Mouse (Mus musculus) 3134 (cell line): ENCODE data around the gene 4930404N11Rik.

ENCODE experiments used
- DNase-seq: peaks from one replicate; pipeline ENCODE4 v3.0.0-alpha.2; 2011; ENCODE audit warnings: low spot score; ENCODE audit not compliant: insufficient read length; ENCODE audit errors: extremely low read depth

Gene 4930404N11Rik

GRCm38 (mm10) chr10:81383802-81384604 lies 18.4 kb upstream of the 4930404N11Rik start, which contains the start of the genes Dohh and Gm48551:
Gene Dohh, plus strand, starts transcription at chr10:81384428.
Gene Gm48551, plus strand, starts transcription at chr10:81384466.
- DNase-seq, result peak; percentile 99

- DNase-seq, result no peak
Measured at GRCm38 (mm10) chr10:81382039-81382438, 16.4 kb upstream of the 4930404N11Rik start.

- DNase-seq, result no peak
Measured at GRCm38 (mm10) chr10:81379809-81380378, 14.3 kb upstream of the 4930404N11Rik start.

GRCm38 (mm10) chr10:81379183-81379553 lies 13.6 kb upstream of the 4930404N11Rik start:
- no peak for DNase-seq

- DNase-seq, result peak; percentile 100
Measured at GRCm38 (mm10) chr10:81378553-81379182, 13.1 kb upstream of the 4930404N11Rik start.

GRCm38 (mm10) chr10:81377793-81378552 lies 12.4 kb upstream of the 4930404N11Rik start, which contains the start of gene Fzr1:
Gene Fzr1, minus strand, starts transcription at chr10:81378516.
- no peak for DNase-seq

- no peak for DNase-seq
Measured at GRCm38 (mm10) chr10:81377362-81377664, 11.7 kb upstream of the 4930404N11Rik start.

GRCm38 (mm10) chr10:81376561-81377361 lies 11.1 kb upstream of the 4930404N11Rik start:
- no peak for DNase-seq

- no peak for DNase-seq
Measured at GRCm38 (mm10) chr10:81375322-81375721, 9.7 kb upstream of the 4930404N11Rik start.

- no peak for DNase-seq
Measured at GRCm38 (mm10) chr10:81367207-81367495, 1.5 kb upstream of the 4930404N11Rik start.

- DNase-seq, result no peak
Measured at GRCm38 (mm10) chr10:81366477-81367206, 1.0 kb upstream of the 4930404N11Rik start.

- DNase-seq, result no peak
Measured at GRCm38 (mm10) chr10:81365073-81365472, 543 bp downstream of the 4930404N11Rik start.

GRCm38 (mm10) chr10:81364666-81365065 lies 950 bp downstream of the 4930404N11Rik start:
- peak; percentile 61 for DNase-seq

GRCm38 (mm10) chr10:81363436-81364346 lies 1.9 kb downstream of the 4930404N11Rik start:
- no peak for DNase-seq

- DNase-seq, result no peak
Measured at GRCm38 (mm10) chr10:81362336-81362949, 3.2 kb downstream of the 4930404N11Rik start.

- DNase-seq, result no peak
Measured at GRCm38 (mm10) chr10:81360721-81361120, 4.9 kb downstream of the 4930404N11Rik start.

GRCm38 (mm10) chr10:81358841-81359240 lies 6.8 kb downstream of the 4930404N11Rik start:
- DNase-seq, result no peak

GRCm38 (mm10) chr10:81358209-81358608 lies 7.4 kb downstream of the 4930404N11Rik start:
- DNase-seq, result no peak
